Comparison of ENCODE assay signal across 18 mouse cellular contexts in the genomic region with DNA sequence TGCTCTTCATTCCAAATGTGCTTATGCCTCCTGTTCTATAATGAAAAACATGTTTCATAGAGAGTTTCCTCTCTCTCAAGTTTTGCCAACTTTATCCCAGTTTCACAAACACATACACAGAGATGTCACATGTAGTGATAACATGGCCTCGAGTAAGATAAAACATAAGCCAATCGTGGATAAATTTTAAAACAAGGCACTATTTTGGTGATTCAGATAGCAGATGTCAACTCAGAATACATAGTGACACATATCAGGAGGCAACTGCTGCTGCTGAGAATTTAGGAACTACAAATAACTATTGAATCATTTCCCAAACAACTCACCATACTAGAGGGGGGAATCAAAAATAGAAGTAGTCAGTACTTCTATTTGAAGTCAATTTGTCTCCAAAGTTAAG.
"Had no signal": no experiment of that assay in that cellular context is flagged by ENCODE, and none has a peak within 500 bp of the region (broad histone marks: within the 10 kb centered on the region; RNA-seq: fewer than 3 reads in every experiment).

No protein-coding gene starts in this region.

- H3K4me3 ChIP-seq: left cerebral cortex, adult 2 months; limb, embryonic 10.5 days; liver, embryonic 15.5 days; megakaryocyte, embryonic 14.5 days; midbrain, embryonic 15.5 days; neural tube, embryonic 13.5 days; stomach, embryonic 15.5 days had no signal

- H3K4me2 ChIP-seq: liver, embryonic 11.5 days; liver, embryonic 15.5 days; midbrain, embryonic 11.5 days; midbrain, embryonic 15.5 days; neural tube, embryonic 13.5 days; stomach, embryonic 15.5 days had no signal

- H3K27ac ChIP-seq: left cerebral cortex, adult 2 months; limb, embryonic 10.5 days; liver, embryonic 15.5 days; macrophage; midbrain, embryonic 15.5 days; neural tube, embryonic 13.5 days; stomach, embryonic 15.5 days had no signal

- H3K9me3 ChIP-seq: limb, embryonic 10.5 days; liver, embryonic 15.5 days; midbrain, embryonic 15.5 days; neural tube, embryonic 13.5 days; stomach, embryonic 15.5 days had no signal

- H3K27me3 ChIP-seq: liver, embryonic 15.5 days; megakaryocyte, embryonic 14.5 days; midbrain, embryonic 15.5 days; neural tube, embryonic 13.5 days; stomach, embryonic 15.5 days had no signal

- ATAC-seq: midbrain, embryonic 15.5 days had no signal

- H3K36me3 ChIP-seq: limb, embryonic 10.5 days; liver, embryonic 15.5 days; midbrain, embryonic 15.5 days; neural tube, embryonic 13.5 days; stomach, embryonic 15.5 days had no signal

- DNase-seq: kidney, adult 18-20 months; kidney, postnatal 10 days; kidney, postnatal 4 days; lung, adult 2 months; lung, postnatal 10 days; retina, postnatal 1 day; right cerebral cortex, postnatal 14 days; thymus, postnatal 36 days had no signal

- H3K9ac ChIP-seq: liver, embryonic 15.5 days; midbrain, embryonic 15.5 days; neural tube, embryonic 13.5 days; stomach, embryonic 15.5 days had no signal

- H3K4me1 ChIP-seq: liver, embryonic 15.5 days; midbrain, embryonic 15.5 days; stomach, embryonic 15.5 days had no signal
